Mouse (Mus musculus): ENCODE measurements around the gene C1qtnf12. TPM values are rescaled to one million over a fixed set of nuclear protein-coding genes. Genes with fewer than 3 reads are reported as not detected.
A peak's percentile ranks its signal among the peaks of the same experiment; 100 is the strongest.

The C1qtnf12 gene
- 10 to 100 TPM; 17.0 to 22.4 TPM for total RNA-seq (2021)
- long read RNA-seq, experiment 1, transcript C1qtnf12-201 (8 exons, 1,315 nt): major isoform, 15 of 22 reads
- long read RNA-seq, experiment 1, partial matches to known transcripts: 7 of 22 reads
- long read RNA-seq, experiment 1, other reads (novel, unspliced or antisense): 0 of 22 reads
- long read RNA-seq, experiment 2, transcript C1qtnf12-201 (8 exons, 1,315 nt): major isoform, 10 of 22 reads
- long read RNA-seq, experiment 2, partial matches to known transcripts: 12 of 22 reads
- long read RNA-seq, experiment 2, other reads (novel, unspliced or antisense): 0 of 22 reads

- peak; percentile 39 to 48 for DNase-seq
Observed at GRCm38 (mm10) chr4:155962167-155962971, at the start of gene C1qtnf12. Gene C1qtnf12, plus strand, starts transcription at chr4:155962318.

- DNase-seq: no peak
Observed at GRCm38 (mm10) chr4:155932031-155932430, 30.1 kb upstream of the C1qtnf12 start.

GRCm38 (mm10) chr4:155943049-155943452 is 19.1 kb upstream of the C1qtnf12 start:
- peak in 1 of 2 experiments; percentile 59 for DNase-seq

- DNase-seq: peak; percentile 98 to 99
Observed at GRCm38 (mm10) chr4:155943534-155944249, 18.4 kb upstream of the C1qtnf12 start, which contains the start of gene Ube2j2. Gene Ube2j2, plus strand, starts transcription at chr4:155943831.

GRCm38 (mm10) chr4:155944271-155944670 is 17.8 kb upstream of the C1qtnf12 start:
- no peak for DNase-seq

GRCm38 (mm10) chr4:155947094-155947493 is 15.0 kb upstream of the C1qtnf12 start:
- peak in 1 of 2 experiments; percentile 0 for DNase-seq

GRCm38 (mm10) chr4:155955491-155955890 is 6.6 kb upstream of the C1qtnf12 start:
- no peak for DNase-seq

- peak; percentile 72 to 84 for DNase-seq
Observed at GRCm38 (mm10) chr4:155959275-155959674, 2.8 kb upstream of the C1qtnf12 start.

- DNase-seq: no peak
Observed at GRCm38 (mm10) chr4:155963106-155963505, 988 bp downstream of the C1qtnf12 start.

- DNase-seq: no peak
Observed at GRCm38 (mm10) chr4:155964396-155964795, 2.3 kb downstream of the C1qtnf12 start.

GRCm38 (mm10) chr4:155969043-155969653 is 7.0 kb downstream of the C1qtnf12 start:
- DNase-seq: no peak

- DNase-seq: no peak
Observed at GRCm38 (mm10) chr4:155970286-155970685, 8.2 kb downstream of the C1qtnf12 start.

- no peak for DNase-seq
Observed at GRCm38 (mm10) chr4:155972651-155973050, 10.5 kb downstream of the C1qtnf12 start.

- DNase-seq: no peak
Observed at GRCm38 (mm10) chr4:155973239-155973638, 11.1 kb downstream of the C1qtnf12 start.

GRCm38 (mm10) chr4:155981436-155982082 is 19.4 kb downstream of the C1qtnf12 start:
- DNase-seq: no peak

GRCm38 (mm10) chr4:155983788-155984187 is 21.7 kb downstream of the C1qtnf12 start:
- no peak for DNase-seq

GRCm38 (mm10) chr4:155991211-155991907 is 29.2 kb downstream of the C1qtnf12 start:
- DNase-seq: peak in 1 of 2 experiments; percentile 9

- DNase-seq: no peak
Observed at GRCm38 (mm10) chr4:155991908-155992230, 29.8 kb downstream of the C1qtnf12 start.

- DNase-seq: peak in 1 of 2 experiments; percentile 87
Observed at GRCm38 (mm10) chr4:155992241-155992905, 30.3 kb downstream of the C1qtnf12 start, which contains the start of the genes B3galt6 and Sdf4. Gene B3galt6, minus strand, starts transcription at chr4:155992649. Gene Sdf4, plus strand, starts transcription at chr4:155992872.

- DNase-seq: peak; percentile 96 to 100
Observed at GRCm38 (mm10) chr4:155992906-155993547, 30.9 kb downstream of the C1qtnf12 start.

All from heart, adult 18-20 months (tissue).